Mouse (Mus musculus) small intestine, adult 2 months (tissue): ENCODE data around the gene Nrp2. TPM values are rescaled to one million over a fixed set of nuclear protein-coding genes. Genes with fewer than 3 reads are reported as not detected.

Experiments
- H3K27ac ChIP-seq: fragments of 200-500 bp; 2 replicates; pipeline ENCODE4 v1.5.1; 2012; ENCODE audit warnings: low read depth, low read length, control low read depth, inconsistent platforms; ENCODE audit not compliant: insufficient read depth
- H3K27me3 ChIP-seq: fragments of 200-500 bp; 2 replicates; pipeline ENCODE4 v1.6.1; 2012; ENCODE audit warnings: mild to moderate bottlenecking, moderate library complexity, low read length, inconsistent platforms; ENCODE audit not compliant: control insufficient read depth, insufficient read depth
- H3K36me3 ChIP-seq: fragments of 200-500 bp; 2 replicates; pipeline ENCODE4 v1.6.1; 2012; ENCODE audit warnings: mild to moderate bottlenecking, low read length, control low read depth, inconsistent platforms; ENCODE audit not compliant: control insufficient read depth, insufficient read depth
- H3K4me1 ChIP-seq: fragments of 200-500 bp; 2 replicates; pipeline ENCODE4 v1.6.1; 2012; ENCODE audit warnings: low read length, inconsistent platforms, mixed read lengths; ENCODE audit not compliant: control insufficient read depth, insufficient read depth, insufficient read length
- H3K4me3 ChIP-seq: fragments of 200-500 bp; 2 replicates; pipeline ENCODE4 v1.5.1; 2012; ENCODE audit warnings: low read depth, mild to moderate bottlenecking, control low read depth, inconsistent platforms, low read length, moderate library complexity
- CTCF ChIP-seq: fragments of 200-500 bp; IDR thresholded peaks from 2 replicates; pipeline ENCODE4 v1.5.1; 2012; ENCODE audit warnings: low read depth, mild to moderate bottlenecking, control low read depth, inconsistent platforms, low read length, moderate library complexity, mixed read lengths; ENCODE audit not compliant: insufficient replicate concordance, insufficient read length; ENCODE audit errors: extremely low read depth
- POLR2A ChIP-seq: fragments of 200-500 bp; IDR thresholded peaks from 2 replicates; pipeline ENCODE4 v1.6.1; 2012; ENCODE audit warnings: low read depth, mild to moderate bottlenecking, control low read depth, inconsistent platforms, low read length, moderate library complexity
- WGBS: fragments of 180-500 bp; shearing (Covaris S2); methylation state at CpG from one replicate; pipeline ENCODE4 v1.1.7; 2018; 5-methylcytosine and 5-hydroxymethylcytosine counted together
- polyA plus RNA-seq: library from polyadenylated mRNA; depleted of rRNA; stranded (reverse); fragments of >200 nt; gene quantifications from 2 replicates; pipeline ENCODE4 v1.2.3, GENCODE M21; 2012

Nrp2 gene
- polyA plus RNA-seq, 1 experiment = 6.6 TPM

DNA sequence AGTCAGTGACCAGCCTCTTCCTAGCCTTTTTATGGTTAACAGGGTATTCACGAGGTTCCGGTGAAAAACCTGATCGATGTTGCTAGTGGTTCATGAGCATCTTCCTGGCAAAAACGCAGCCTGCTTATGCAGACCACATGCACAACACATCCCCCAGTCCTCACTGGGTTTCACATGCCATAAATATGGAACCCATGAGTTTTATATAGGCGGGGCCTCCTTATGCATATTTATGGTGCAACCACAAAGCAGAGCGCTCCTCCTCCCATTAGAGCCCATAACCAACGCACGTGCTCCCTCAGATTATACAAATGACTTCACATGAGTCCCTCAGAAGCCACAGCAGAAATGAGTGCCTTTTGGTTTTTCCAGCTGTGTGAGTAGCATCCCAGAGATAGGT, 49.0 kb downstream of the Nrp2 start:
- no peaks in the 10 kb centered on the region for H3K27me3 ChIP-seq
- no peak overlapping the region for H3K4me3 ChIP-seq
- no peak for TF ChIP-seq POLR2A
- no peak for TF ChIP-seq CTCF
- peaks cover 2% of the 10 kb centered on the region; the same call in 1 of the 2 replicates for H3K36me3 ChIP-seq
- H3K27ac ChIP-seq = no peak overlapping the region
- H3K4me1 ChIP-seq = no peaks in the 10 kb centered on the region
- 84% methylated on average over 8 of the region's 8 CpGs for WGBS

DNA sequence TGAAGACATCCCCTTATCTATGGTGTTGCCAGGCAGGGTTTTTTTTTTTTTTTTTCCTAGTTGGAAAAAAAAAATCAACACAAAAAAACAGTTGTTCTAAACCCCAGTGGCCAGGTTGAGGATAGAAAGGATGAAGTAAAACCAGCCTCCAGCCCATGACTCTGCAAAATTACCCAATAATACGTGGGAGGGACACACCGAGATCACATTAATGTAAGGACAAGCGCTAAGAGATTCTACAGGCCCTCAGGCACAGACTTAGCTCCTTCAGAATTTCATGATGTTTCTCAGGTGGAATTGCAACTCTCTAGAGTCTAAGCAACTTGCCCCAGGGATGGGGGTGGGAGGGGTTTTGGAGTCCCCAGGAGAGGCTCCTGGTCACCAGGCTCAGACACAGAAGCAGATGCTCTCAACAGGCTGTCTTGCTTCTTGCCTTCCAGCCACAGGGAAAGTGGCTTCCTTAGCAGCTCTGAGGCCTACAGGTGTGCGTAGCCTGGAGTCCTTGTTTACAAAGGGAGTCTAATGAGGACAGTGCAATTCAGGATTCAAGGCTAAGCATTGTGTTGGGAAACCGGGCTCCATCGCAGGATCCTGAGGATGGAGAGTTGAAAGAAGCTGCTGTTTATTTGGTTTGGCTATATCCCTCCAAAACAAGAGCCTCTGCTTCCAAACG, 49.7 kb downstream of the Nrp2 start:
- WGBS = 66% methylated on average over 7 of the region's 7 CpGs

DNA sequence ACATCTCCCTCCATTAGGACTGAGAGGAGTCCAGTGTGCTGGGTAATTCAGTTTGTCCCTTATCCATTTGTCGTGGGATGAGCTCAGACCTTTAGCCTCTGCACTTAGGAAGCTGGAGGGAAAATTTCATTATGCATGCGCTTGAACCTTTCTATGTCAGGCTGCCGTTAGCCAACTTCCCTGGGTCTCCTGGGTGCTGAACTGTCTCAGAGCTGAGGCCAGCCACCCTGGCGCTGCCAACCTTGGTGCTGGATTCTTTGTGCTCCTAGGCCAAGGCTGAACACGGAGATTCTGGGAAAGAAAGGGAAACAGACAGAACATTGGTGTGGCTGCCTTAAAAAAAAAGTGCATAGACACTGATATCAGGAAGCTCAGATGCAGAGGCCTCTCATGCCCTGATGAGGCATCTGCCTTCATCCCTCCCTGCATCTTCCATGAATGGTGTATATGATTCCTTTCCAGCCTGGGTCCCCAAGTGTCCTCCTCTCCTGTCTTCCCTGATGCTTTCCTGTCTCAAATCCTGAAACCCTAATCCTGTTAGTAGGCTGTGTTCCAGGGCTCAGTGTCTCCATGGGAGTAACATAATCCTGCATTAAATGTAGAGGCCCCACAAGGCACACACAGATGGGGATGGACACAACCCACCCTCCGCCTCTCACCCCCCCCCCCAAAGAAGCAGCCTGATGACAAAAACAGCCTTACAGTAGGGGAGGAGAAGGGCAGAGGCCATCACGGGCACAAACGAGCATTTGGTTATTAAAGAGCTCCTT, 51.2 kb downstream of the Nrp2 start:
- H3K36me3 ChIP-seq = no peaks in the 10 kb centered on the region
- H3K27me3 ChIP-seq = no peaks in the 10 kb centered on the region
- H3K4me1 ChIP-seq = no peaks in the 10 kb centered on the region
- TF ChIP-seq POLR2A (no peak), CTCF (no peak)
- H3K27ac ChIP-seq = no peak overlapping the region
- WGBS = 73% methylated on average over 8 of the region's 8 CpGs
- no peak overlapping the region for H3K4me3 ChIP-seq

More for the DNA sequence above, 49.7 kb downstream of the Nrp2 start:
- H3K36me3 ChIP-seq = no peaks in the 10 kb centered on the region; the same call in 1 of the 2 replicates
- H3K27me3 ChIP-seq = no peaks in the 10 kb centered on the region
- no peak for TF ChIP-seq CTCF
- no peak for TF ChIP-seq POLR2A
- no peaks in the 10 kb centered on the region for H3K4me1 ChIP-seq
- no peak overlapping the region for H3K4me3 ChIP-seq
- no peak overlapping the region for H3K27ac ChIP-seq

DNA sequence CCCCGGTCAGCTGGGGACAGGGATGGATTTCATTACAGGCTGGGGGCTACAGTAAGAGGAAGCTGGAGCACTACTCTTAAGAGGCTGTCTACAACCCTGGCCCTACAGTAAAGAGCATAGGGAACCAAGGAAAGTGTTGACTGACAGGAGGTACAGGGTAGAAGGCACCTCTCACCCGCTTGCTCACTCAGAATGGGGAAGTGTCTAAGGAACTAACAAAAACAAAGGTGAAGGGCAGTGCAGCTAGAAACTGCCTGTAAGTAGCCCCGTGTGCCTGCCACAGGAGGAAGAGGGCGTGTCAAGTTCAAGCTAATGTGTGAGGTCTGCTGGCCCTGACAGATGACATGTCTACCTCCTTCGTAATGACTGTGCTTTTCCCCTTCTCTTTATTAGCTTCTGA, 57.0 kb downstream of the Nrp2 start:
- 49% methylated on average over 5 of the region's 5 CpGs for WGBS
- Histone ChIP-seq H3K27me3 (no peaks in the 10 kb centered on the region), H3K36me3 (no peaks in the 10 kb centered on the region), H3K4me3 (no peak overlapping the region), H3K27ac (no peak overlapping the region), H3K4me1 (peaks cover 2% of the 10 kb centered on the region; the same call in 1 of the 2 replicates)
- TF ChIP-seq POLR2A (no peak), CTCF (no peak)

DNA sequence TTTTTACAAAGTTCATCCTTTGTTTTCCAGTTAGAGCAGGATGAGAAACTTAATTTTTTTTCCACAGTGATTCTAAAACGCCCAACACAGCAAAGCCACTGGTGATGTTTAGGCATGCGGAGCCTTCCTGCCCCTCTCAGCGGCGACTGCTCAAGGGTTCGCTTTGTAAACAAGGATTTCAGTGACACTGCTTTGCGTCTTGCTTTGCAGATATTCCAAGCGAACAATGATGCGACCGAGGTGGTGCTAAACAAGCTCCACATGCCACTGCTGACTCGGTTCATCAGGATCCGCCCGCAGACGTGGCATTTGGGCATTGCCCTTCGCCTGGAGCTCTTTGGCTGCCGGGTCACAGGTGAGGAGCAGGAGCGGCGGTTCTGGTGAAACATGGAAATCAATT, 57.5 kb downstream of the Nrp2 start:
- 75% methylated on average over 17 of the region's 17 CpGs for WGBS
- TF ChIP-seq POLR2A = no peak
- TF ChIP-seq CTCF = no peak
- Histone ChIP-seq H3K27ac (no peak overlapping the region), H3K4me1 (peaks cover 2% of the 10 kb centered on the region; the same call in 1 of the 2 replicates), H3K36me3 (no peaks in the 10 kb centered on the region), H3K4me3 (no peak overlapping the region), H3K27me3 (no peaks in the 10 kb centered on the region)

DNA sequence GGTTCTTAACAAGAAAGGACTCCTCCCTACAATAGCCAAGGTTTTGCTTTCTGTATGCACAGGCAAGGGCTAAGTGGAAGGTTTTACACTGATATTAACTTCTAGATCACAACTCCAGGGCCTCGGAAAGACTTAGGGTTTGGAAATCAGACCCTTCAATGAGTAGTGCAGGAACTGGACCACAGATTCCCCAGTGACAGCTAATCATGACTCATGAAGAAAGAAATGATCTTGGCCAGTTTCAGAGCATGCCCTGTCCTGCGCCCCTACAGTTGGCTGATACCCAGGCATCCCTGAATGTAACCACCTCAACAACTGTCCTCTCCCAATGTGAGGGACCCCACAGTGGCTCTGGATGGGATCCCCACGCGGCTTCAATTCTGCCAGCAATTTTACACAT, 60.7 kb downstream of the Nrp2 start:
- Histone ChIP-seq H3K4me1 (peaks cover 2% of the 10 kb centered on the region; the same call in 1 of the 2 replicates), H3K36me3 (no peaks in the 10 kb centered on the region), H3K4me3 (no peak overlapping the region), H3K27ac (no peak overlapping the region), H3K27me3 (no peaks in the 10 kb centered on the region)
- 86% methylated on average over 4 of the region's 4 CpGs for WGBS
- TF ChIP-seq POLR2A (no peak), CTCF (no peak)

DNA sequence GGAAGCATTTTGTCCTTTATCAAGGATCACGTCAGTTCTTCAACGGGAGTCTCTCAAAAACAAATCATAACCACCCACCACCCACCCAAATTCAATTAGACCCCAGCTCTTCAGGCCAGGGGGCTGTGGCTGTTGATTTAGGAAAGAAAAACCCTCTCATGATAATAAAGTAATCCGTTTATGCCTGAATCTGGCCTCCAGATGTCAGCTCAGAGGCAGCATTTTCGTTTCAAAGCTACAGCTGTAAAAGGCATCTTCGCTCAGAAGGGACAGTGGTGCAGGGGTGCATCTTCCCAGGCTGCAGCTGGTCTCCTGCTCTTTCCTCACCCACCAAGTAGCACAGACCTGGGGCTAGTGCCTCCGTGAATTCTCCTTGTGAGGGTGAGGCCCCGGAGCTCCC, 62.1 kb downstream of the Nrp2 start:
- H3K36me3 ChIP-seq = no peaks in the 10 kb centered on the region
- no peak overlapping the region for H3K27ac ChIP-seq
- H3K27me3 ChIP-seq = no peaks in the 10 kb centered on the region
- no peak for TF ChIP-seq CTCF
- TF ChIP-seq POLR2A = no peak
- WGBS = 77% methylated on average over 7 of the region's 7 CpGs
- H3K4me3 ChIP-seq = no peak overlapping the region
- H3K4me1 ChIP-seq = no peaks in the 10 kb centered on the region; the same call in 1 of the 2 replicates
